Mouse (Mus musculus): Measurements from ENCODE around the gene Slc20a1. TPM values are rescaled to one million over a fixed set of nuclear protein-coding genes. Genes with fewer than 3 reads are reported as not detected.

Gene Slc20a1
- total RNA-seq, 2 experiments from 2014 or later = 40.5 to 240 TPM

- no peak for ATAC-seq (replicated peaks; ENCODE audit: low FRiP score, poor library complexity, severe bottlenecking)
Measured at GRCm38 (mm10) chr2:129246436-129246835, 47.9 kb downstream of the Slc20a1 start.

GRCm38 (mm10) chr2:129246924-129247323 lies 48.4 kb downstream of the Slc20a1 start:
- ATAC-seq (replicated peaks; ENCODE audit: low FRiP score, poor library complexity, severe bottlenecking) = no peak

DNA sequence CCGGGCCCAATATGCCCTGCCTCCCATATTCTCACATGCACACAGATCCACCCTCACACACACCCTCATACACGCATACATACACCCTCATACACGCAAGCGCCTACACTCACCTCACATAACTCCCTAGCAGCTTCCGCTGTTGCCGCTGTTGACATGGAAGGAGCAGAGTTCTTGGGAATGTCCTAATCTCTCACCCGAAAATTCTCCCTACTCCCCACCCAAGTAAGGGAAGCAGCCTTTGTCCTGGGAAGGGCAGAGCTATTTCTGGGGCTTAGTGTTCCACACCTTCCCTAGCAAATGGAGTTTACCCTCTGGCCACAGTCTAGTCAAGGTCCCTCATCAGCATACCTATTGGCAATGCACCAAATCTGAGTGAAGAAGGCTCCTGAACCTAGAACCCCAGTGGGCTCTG lies 49.1 kb downstream of the Slc20a1 start:
- ATAC-seq (replicated peaks; ENCODE audit: low FRiP score, poor library complexity, severe bottlenecking) = no peak

- no peak for ATAC-seq (replicated peaks; ENCODE audit: low FRiP score, poor library complexity, severe bottlenecking)
Measured at GRCm38 (mm10) chr2:129249321-129249720, 50.8 kb downstream of the Slc20a1 start.

DNA sequence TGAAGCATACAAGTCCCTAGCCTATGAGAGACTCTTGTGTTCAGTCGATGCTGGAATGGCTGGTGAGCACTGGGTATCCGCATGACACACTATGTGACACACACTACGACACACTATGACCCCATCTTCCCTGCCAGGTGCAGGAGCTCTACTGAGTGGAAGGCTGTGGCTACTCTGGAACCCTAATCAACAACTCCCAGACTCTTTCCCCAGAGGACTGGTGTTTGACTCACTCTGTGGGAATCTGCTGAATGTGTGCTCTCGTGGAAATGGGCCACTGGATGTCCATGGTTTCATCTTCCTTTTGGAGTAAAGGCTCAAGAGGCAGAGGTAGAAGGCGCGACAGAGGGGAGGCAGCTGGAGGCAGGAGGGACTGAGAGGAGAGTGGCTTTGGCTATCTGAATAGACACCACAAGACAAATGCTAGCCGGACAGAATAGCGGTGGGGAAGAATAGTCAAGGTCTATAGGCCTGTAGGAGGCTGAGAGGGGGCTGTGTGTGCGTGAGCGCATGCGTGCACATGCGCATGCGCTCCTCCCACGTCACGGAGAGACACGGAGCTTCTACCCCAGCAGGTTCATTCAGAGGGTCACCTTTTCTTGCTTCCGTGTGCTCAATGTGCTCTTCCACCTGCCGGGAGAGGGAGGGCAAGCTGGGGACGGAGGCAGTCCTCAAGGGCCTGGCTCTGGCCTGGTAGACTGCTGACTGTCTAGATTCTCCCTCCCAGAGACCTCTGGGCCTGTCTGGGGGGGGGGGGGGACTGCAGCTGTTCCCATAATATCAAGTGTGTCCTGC lies 54.5 kb downstream of the Slc20a1 start:
- no peak for ATAC-seq (replicated peaks; ENCODE audit: low FRiP score, poor library complexity, severe bottlenecking)

DNA sequence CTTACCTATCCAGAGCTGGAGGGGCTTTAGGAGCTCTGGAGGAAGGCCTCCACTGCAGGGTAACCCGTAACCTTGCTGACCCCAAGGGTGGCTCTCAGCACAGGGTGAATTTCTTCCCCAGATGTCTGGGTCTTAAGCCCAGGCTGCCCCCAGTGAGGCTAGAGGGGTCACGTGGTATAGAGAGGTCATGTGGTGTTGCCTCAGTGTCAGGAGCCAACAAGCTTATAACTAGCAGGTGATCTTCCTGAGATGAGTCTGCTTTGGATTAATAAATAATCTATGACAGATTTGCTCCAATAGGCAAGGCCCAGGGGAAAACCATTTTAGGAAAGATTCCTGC lies 55.0 kb downstream of the Slc20a1 start:
- no peak for ATAC-seq (replicated peaks; ENCODE audit: low FRiP score, poor library complexity, severe bottlenecking)

DNA sequence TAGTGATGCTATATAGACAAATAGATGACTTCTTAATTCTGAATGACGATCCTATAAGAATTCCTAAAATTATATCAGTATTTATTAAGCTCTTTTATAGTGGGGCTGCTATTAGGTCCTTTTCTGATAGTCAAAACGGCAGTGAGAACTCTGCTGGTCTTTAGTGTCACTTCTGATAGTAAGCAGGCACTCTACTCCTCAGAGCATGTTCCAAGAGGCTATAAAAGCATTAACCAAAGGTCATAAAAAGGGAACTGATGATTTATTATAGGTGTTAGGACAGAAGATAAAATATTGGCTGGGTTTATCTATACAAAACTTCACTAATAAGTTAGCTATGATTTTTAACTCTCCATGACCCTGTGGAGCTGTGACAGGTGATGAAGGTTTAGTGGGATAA lies 55.5 kb downstream of the Slc20a1 start:
- no peak for ATAC-seq (replicated peaks; ENCODE audit: low FRiP score, poor library complexity, severe bottlenecking)

- no peak for ATAC-seq (replicated peaks; ENCODE audit: low FRiP score, poor library complexity, severe bottlenecking)
Measured at GRCm38 (mm10) chr2:129256006-129256405, 57.4 kb downstream of the Slc20a1 start.

- ATAC-seq (replicated peaks; ENCODE audit: low FRiP score, poor library complexity, severe bottlenecking) = no peak
Measured at GRCm38 (mm10) chr2:129258056-129258455, 59.5 kb downstream of the Slc20a1 start.

DNA sequence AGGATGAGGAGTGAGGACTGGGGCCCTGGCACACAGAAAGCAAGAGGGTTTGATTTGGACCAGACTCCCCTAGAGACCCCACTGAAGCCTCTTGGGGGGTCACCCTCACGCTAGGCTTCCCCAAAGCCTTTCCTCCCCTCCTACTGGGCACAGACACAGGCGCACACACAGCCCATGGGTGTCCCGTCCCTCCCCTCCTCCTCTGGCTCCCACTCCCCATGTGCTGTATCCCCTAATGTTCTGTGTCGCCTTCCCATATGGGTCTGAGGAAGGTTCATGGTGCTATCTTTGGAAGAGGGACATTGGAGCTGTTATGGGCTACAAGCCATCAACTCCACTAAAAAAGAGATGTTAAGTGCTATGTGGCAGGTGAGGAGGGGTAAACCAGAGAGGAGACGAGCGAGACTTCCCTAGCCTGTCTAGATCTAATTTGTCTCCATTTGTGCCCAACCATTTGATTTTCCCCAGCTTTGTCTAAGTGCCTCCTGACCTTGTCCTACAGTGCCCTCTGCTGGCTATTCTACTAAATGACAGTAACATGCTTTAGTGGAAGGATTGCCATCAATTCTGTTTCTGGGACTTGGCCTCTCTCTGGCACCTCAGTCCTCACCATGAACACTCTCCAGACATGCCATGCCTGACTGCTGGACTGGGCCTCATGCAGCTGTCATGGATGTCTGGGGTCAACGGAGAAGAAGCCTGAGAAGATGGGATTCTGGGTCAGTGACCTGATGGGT lies 60.1 kb downstream of the Slc20a1 start:
- peak; percentile 76 for ATAC-seq (replicated peaks; ENCODE audit: low FRiP score, poor library complexity, severe bottlenecking)

DNA sequence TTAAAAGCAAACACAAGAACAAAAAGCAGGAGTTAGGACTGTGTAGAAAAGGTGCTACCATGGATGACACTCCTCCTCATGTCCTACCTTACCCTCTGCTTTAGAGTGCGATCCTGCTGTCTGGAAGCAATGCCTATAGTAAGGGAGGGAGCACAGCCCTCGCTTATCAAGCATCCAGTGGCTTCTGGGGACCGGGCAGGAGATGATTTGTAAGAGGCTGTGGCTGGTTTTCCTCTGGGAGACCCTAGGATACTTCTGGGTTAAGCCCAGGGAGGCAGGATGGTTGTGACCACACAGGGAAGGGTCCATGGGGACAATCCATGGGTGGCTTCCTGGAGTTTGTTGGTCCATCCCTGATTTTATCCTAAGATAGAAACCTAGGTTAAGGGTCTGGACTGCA lies 62.1 kb downstream of the Slc20a1 start:
- no peak for ATAC-seq (replicated peaks; ENCODE audit: low FRiP score, poor library complexity, severe bottlenecking)

Other genes starting within 250 kb of the Slc20a1 start
- gene Zc3h6, start 231.4 kb upstream of the Slc20a1 start, total RNA-seq (2015; ENCODE audit: low replicate concordance) = 4.0 and 6.3 TPM in 2 replicates
- 1.3 and 5.2 TPM in 2 replicates for gene Zc3h6, start 231.4 kb upstream of the Slc20a1 start, total RNA-seq (2017; ENCODE audit: low replicate concordance)
- gene Gm10762, start 231.0 kb upstream of the Slc20a1 start, total RNA-seq (2015; ENCODE audit: low replicate concordance) = 1.5 TPM in 1 of 2 replicates, not detected in the other
- gene Gm10762, start 231.0 kb upstream of the Slc20a1 start, total RNA-seq (2017; ENCODE audit: low replicate concordance) = 1.4 TPM in 1 of 2 replicates, not detected in the other
- gene Vinac1, start 150.6 kb upstream of the Slc20a1 start, total RNA-seq (2015; ENCODE audit: low replicate concordance) = 0.38 TPM in 1 of 2 replicates, not detected in the other
- gene Vinac1, start 150.6 kb upstream of the Slc20a1 start, total RNA-seq (2017; ENCODE audit: low replicate concordance) = not detected in 2 replicates
- 0.63 TPM in 1 of 2 replicates, not detected in the other for gene Ttl, start 132.8 kb upstream of the Slc20a1 start, total RNA-seq (2015; ENCODE audit: low replicate concordance)
- 0.84 and 2.1 TPM in 2 replicates for gene Ttl, start 132.8 kb upstream of the Slc20a1 start, total RNA-seq (2017; ENCODE audit: low replicate concordance)
- 1.0 and 4.4 TPM in 2 replicates for gene Polr1b, start 97.8 kb upstream of the Slc20a1 start, total RNA-seq (2015; ENCODE audit: low replicate concordance)
- 4.9 and 5.3 TPM in 2 replicates for gene Polr1b, start 97.8 kb upstream of the Slc20a1 start, total RNA-seq (2017; ENCODE audit: low replicate concordance)
- gene Chchd5, start 69.1 kb upstream of the Slc20a1 start, total RNA-seq (2015; ENCODE audit: low replicate concordance) = 3.5 and 7.5 TPM in 2 replicates
- gene Chchd5, start 69.1 kb upstream of the Slc20a1 start, total RNA-seq (2017; ENCODE audit: low replicate concordance) = 2.8 and 6.9 TPM in 2 replicates
- gene Ckap2l, start 98.4 kb downstream of the Slc20a1 start, total RNA-seq (2015; ENCODE audit: low replicate concordance) = 47.4 and 54.4 TPM in 2 replicates
- gene Ckap2l, start 98.4 kb downstream of the Slc20a1 start, total RNA-seq (2017; ENCODE audit: low replicate concordance) = 23.1 and 26.3 TPM in 2 replicates
- 0.42 TPM in 1 of 2 replicates, not detected in the other for gene Il1a, start 111.2 kb downstream of the Slc20a1 start, total RNA-seq (2015; ENCODE audit: low replicate concordance)
- 0.42 and 2.1 TPM in 2 replicates for gene Il1a, start 111.2 kb downstream of the Slc20a1 start, total RNA-seq (2017; ENCODE audit: low replicate concordance)
- 1.9 and 4.0 TPM in 2 replicates for gene Il1b, start 172.4 kb downstream of the Slc20a1 start, total RNA-seq (2015; ENCODE audit: low replicate concordance)
- gene Il1b, start 172.4 kb downstream of the Slc20a1 start, total RNA-seq (2017; ENCODE audit: low replicate concordance) = 2.4 and 20.9 TPM in 2 replicates

All from erythroblast, adult 5-6 weeks (primary cell).